Mouse (Mus musculus) CD4-positive, CD25-positive, alpha-beta regulatory T cell, adult 2 months (primary cell): ENCODE measurements around the gene Atl3.
A peak's percentile ranks its signal among the peaks of the same experiment; 100 is the strongest.
"Not testable (repeated sequence)": the region's sequence is repeated elsewhere in the genome, so short reads cannot be mapped to it uniquely, and the experiment has no call there.

Experiments
- DNase-seq: peaks from one replicate; pipeline ENCODE4 v3.0.0-alpha.2; 2012; ENCODE audit warnings: low read depth, low spot score

Atl3 gene

GRCm38 (mm10) chr19:7493352-7494186 lies at the start of gene Atl3:
TSS of gene Atl3 (plus strand) at chr19:7494040.
- peak; percentile 19 for DNase-seq

DNA sequence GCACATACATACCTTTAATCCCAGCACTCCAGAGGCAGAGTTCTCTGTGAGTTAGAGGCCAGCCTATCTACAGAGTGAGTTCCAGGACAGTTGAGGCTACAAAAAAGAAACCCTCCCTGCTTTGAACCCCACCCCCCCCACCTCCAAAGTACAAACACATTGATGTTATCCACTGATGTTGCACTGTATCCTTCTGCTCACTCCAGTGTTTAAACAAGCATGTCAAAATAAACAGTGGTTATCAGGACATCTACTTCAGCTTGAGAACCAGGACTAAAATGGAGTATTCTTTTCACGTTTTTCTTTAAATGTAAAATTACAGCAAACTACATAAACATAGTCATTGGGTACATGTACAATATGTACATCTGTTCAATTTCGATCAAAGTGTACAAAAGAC lies 48.7 kb upstream of the Atl3 start:
- no peak for DNase-seq

- no peak for DNase-seq
Measured at GRCm38 (mm10) chr19:7445596-7445995, 48.2 kb upstream of the Atl3 start.

- DNase-seq: peak; percentile 50
Measured at GRCm38 (mm10) chr19:7456803-7457202, 37.0 kb upstream of the Atl3 start.

DNA sequence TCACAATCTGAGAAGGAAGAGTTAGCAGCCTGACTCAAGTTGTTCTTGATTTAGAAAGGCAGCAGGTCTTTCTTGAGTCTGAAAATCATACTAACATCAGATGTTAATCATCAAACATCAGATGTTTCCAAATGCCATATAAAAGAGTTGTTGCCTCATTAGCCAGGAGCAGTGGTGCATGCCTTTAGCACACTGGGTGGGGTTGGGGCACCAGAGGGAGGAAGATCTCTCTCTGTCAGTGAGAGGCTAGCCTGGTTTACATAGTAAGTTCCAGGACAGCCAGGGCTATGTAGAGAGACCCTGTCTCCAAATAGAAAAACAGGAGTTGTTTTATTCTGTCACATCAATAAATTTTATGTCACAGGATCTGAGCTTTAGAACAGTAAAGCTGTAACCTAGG lies 34.9 kb upstream of the Atl3 start:
- DNase-seq: no peak

GRCm38 (mm10) chr19:7459370-7459769 lies 34.5 kb upstream of the Atl3 start:
- DNase-seq: no peak

- no peak for DNase-seq
Measured at GRCm38 (mm10) chr19:7467915-7468314, 25.9 kb upstream of the Atl3 start.

- peak; percentile 27 for DNase-seq
Measured at GRCm38 (mm10) chr19:7470643-7471042, 23.2 kb upstream of the Atl3 start.

- no peak for DNase-seq
Measured at GRCm38 (mm10) chr19:7479751-7480248, 14.0 kb upstream of the Atl3 start.

GRCm38 (mm10) chr19:7481541-7482265 lies 12.1 kb upstream of the Atl3 start:
- DNase-seq: peak; percentile 35

DNA sequence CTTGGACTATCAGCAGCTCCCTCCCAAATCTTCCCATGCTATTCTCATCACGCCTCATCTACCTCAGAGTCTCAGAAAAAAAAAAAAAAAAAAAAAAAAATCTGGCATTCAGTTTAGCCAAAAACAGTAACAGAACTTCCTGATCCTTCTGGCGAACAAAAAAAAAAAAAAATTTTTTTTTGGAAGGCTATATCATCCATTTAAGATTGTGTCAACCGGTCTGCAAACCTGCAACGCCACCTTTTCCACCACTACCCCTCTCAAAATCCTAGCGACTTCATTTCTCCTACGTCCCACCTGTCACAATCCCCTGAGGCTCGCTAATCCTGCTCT lies 11.6 kb upstream of the Atl3 start:
- DNase-seq: no peak

DNA sequence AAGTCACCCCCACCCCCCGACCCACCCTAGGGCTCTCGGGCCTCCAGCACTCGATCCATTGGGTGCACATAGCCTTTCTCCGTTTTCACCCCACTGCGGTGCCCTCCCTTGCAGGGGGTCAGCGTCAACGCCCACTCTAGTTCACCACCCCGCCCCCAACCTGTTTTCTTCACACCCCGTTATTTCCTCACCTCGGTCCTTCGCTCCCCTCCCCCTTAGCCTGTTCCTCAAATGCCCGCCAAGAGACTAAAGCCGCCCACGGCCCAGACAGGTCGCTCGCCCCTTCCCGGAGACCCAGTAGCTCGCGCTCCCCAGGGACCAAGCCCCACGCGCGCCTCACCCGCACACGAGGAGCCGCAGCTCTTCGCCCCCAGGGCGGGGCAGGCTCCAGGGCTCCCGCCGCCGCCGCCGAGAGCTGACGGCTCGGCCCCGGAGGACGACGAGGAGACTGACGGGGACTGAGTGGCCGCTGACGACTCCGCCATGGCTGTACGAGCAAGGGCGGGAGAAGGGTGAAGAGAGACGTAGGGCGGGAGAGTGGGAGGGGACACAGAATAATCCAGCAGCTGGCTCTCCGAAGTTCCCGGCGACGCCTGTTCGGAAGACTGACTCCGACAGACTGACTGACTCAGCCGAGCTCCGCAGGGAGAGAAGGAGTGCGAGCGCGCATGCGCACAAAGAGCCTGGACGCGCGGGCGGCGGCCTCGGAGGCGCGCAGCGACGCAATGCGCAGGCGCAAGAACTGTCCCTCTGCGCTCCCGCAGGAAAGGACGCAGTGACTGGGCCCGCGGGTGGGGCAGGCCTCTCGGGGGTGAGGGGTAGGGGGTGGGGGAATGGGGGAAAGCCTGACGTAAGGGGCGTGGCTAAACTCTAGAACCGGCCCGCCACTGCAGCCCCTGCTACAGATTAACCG lies 11.0 kb upstream of the Atl3 start, which contains the start of gene Rtn3:
Gene Rtn3 (minus strand): TSS at position 683 of the 913 bp plus-strand sequence.
- peak; percentile 99 for DNase-seq

- DNase-seq: peak; percentile 76
Measured at GRCm38 (mm10) chr19:7483512-7483882, 10.3 kb upstream of the Atl3 start.

GRCm38 (mm10) chr19:7484076-7484475 lies 9.8 kb upstream of the Atl3 start:
- DNase-seq: peak; percentile 15

- DNase-seq: no peak
Measured at GRCm38 (mm10) chr19:7487680-7488079, 6.2 kb upstream of the Atl3 start.

- no peak for DNase-seq
Measured at GRCm38 (mm10) chr19:7491960-7492359, 1.9 kb upstream of the Atl3 start.

GRCm38 (mm10) chr19:7492682-7493081 lies 1.2 kb upstream of the Atl3 start:
- DNase-seq: no peak

DNA sequence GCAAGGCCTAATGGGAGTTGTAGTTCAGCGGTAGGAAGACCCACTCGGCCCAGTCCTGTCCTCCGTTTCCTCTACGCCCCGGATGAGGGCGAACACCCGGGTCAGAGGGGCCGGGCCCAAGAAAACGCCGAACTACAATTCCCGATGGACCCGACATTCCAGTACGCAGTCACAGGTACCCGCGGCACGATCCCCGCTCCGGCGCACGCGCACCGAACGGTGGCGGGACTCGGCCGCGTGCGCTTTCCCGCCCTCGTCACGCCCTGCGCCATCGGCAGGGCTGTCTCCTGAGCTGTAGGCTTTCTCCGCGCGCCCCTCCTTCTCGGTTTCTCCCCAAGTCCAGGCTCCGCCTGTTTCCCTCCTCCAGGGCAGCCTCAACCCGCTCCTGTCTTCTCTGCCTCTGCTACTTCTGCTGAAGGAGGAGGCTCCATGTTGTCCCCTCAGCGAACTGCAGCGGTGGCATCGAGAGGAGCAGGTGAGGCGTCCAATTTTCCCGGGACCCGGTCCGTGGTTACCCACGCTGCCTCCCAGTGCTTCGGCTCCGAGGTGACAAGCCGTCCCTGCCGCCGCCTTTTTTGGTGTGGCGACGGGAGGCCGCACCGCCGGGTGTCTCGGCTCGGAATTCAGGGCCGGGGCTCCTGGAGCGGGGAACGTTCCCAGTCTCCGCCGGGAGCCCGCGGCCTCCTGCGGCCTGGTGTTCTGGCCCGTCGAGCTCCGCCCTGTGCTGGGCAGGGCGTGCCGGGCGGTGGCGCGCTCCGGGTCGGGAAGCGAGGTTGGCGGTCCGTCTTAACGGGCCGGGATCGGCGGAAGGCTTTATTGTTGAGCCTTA lies 561 bp downstream of the Atl3 start:
- peak; percentile 93 for DNase-seq

DNA sequence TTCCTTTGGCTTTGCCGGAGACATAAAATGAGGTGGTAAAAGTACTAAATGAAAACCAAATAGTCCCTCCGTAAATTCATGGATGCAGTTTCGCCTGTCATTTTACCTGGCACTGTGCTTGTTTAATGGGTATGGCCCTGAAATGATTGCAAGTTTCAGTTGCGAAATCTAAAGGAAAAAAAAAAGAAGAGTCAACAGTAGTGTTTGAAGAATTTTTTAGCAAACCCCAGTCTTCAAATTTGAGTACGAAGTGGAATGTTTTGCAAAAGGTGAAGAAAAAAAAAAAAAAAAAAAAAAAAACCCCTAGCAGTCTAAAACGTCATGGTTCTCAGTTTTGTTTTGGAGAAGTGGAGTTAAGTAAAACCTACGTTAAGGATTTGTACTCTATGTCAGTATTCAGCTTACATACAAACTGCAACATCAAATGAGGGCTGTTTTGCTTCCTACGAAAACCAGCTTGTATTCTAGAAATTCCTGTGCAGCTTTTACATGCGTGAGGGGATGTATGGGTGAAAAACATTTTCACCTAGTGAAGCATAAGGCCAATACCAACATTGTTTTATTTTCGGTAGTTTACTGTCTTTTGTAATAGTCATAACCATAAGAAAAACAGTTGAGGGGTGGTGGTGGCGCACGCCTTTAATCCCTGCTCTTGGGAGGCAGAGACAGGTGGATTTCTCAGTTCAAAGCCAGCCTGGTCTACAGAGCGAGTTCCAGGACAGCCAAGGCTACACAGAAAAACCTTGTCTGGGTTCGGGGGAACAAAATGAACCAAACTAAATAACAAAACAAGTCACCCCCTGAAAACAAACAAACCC lies 1.6 kb downstream of the Atl3 start:
- peak; percentile 54 for DNase-seq

DNA sequence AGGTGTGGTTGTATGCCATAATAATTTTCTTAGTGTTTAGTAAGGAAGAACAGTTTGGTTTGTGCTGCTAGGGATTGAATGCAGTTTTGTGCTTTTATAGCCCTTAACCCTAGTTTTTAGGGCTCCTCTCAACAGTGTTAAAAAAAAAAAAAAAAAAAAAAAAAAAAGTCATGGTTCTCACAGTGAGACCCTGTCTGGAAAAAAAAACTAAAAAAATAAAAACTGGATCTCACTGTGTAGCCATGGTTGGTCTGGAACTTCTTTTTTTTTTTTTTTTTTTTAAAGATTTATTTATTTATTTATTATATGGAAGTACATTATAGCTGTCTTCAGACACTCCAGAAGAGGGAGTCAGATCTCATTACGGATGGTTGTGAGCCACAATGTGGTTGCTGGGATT lies 2.2 kb downstream of the Atl3 start:
- not testable (repeated sequence) for DNase-seq
